Mouse (Mus musculus) lung, postnatal 0 days (tissue): ENCODE measurements around the gene Pfas.

Source experiments
- CTCF ChIP-seq: IDR thresholded peaks from 2 replicates; pipeline ENCODE4 v1.5.1; 2016; ENCODE audit warnings: antibody characterized with exemption, mild to moderate bottlenecking
- EP300 ChIP-seq: IDR thresholded peaks from 2 replicates; pipeline ENCODE4 v1.6.1; 2016; ENCODE audit warnings: antibody characterized with exemption, mild to moderate bottlenecking, control low read depth

DNA sequence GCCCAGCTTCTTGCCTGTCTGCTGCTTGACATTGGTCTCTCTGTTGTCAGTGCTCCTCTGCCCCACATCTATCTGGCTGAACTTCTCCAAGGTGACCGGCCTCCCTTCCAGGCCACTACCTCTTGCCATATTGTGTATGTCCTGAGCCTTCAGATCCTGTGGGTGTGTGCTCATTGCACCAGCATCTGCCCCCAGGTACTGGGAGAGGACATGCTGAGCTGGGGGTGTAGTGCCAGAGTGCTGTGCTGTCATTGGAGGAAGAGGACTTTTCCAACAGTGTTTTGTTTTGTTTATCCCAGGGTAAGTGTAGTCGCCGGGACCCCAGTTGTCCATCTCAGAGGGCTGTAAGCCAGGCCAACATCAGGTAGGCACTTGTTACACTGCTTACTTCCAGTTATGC, 26.3 kb upstream of the Pfas start:
- TF ChIP-seq EP300: no peak
- TF ChIP-seq CTCF: no peak
